7 mouse cellular contexts compared by ENCODE assay signal in the genomic region with DNA sequence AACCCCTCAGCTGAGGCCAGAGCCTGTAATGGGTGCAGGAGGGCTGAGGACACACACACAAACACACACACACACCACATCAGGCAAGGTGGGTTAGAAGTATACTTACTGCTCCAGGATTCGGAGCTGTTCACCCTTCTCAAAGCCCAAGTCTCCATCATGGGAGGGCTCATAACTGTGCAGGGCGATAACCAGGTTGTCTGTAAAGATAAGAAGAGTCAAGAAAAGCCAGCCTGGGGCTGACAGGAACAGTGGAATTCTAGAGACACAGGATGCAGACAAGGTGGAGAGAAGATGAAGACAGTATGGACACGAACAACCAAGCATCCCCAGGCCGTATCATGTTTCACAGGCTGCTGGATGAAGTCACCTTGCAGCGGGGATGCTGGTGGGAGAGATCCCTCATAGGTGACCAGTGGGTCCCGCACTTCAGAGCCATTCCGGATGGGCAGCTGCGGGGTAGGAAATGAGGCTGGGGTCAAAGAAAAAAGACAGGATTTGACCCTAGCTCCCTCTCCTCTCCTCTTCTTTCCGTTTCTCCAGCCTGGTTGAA. TPM values are rescaled to one million over a fixed set of nuclear protein-coding genes. Genes with fewer than 3 reads are reported as not detected.
DNase-seq lines count a peak whose midpoint lies in the region; ATAC-seq and TF ChIP-seq lines count a peak whose summit lies in the region.

No protein-coding gene starts in this region.

- WGBS in neural tube, embryonic 11.5 days: 66% methylated on average over 9 of the region's 9 CpGs
- WGBS in forebrain, embryonic 14.5 days: 90% methylated on average over 9 of the region's 9 CpGs
- 62% methylated on average over 9 of the region's 9 CpGs for WGBS in liver, embryonic 14.5 days (ENCODE audit: insufficient replicate concordance)

- H3K4me2 ChIP-seq in neural tube, embryonic 11.5 days (ENCODE audit: low read depth): peak overlapping the region; percentile 86
- peak overlapping the region; percentile 81 for H3K4me2 ChIP-seq in forebrain, embryonic 14.5 days (ENCODE audit: low read length)
- peak overlapping the region; percentile 82 for H3K4me2 ChIP-seq in liver, embryonic 14.5 days (ENCODE audit: low read depth)

- TF ChIP-seq EP300 in liver, embryonic 14.5 days (IDR thresholded peaks at IDR 0.05; ENCODE audit: low read depth): peak; percentile 84

- no peaks in the 10 kb centered on the region for H3K36me3 ChIP-seq in neural tube, embryonic 11.5 days (ENCODE audit: control insufficient read depth, insufficient read depth, low read length)
- H3K36me3 ChIP-seq in forebrain, embryonic 14.5 days (ENCODE audit: control insufficient read depth, insufficient read depth, low read length): no peaks in the 10 kb centered on the region
- no peaks in the 10 kb centered on the region for H3K36me3 ChIP-seq in liver, embryonic 14.5 days (replicated peaks; ENCODE audit: control insufficient read depth, insufficient read depth, low read depth)

- H3K4me3 ChIP-seq in neural tube, embryonic 11.5 days (ENCODE audit: low read depth, low read length): no peak overlapping the region
- H3K4me3 ChIP-seq in forebrain, embryonic 14.5 days (ENCODE audit: low read depth, low read length): peak overlapping the region; percentile 46; the same call in 1 of the 2 replicates
- peak overlapping the region; percentile 59 to 82 for H3K4me3 ChIP-seq in liver, embryonic 14.5 days (ENCODE audit: insufficient read depth in 1 of 2, low read depth in 2 of 2, low read length in 2 of 2)

- no peaks in the 10 kb centered on the region for H3K27me3 ChIP-seq in neural tube, embryonic 11.5 days (ENCODE audit: control insufficient read depth, insufficient read depth, low read length)
- H3K27me3 ChIP-seq in forebrain, embryonic 14.5 days (replicated peaks; ENCODE audit: control insufficient read depth, insufficient read depth, low read length): no peaks in the 10 kb centered on the region
- peaks cover 13% of the 10 kb centered on the region for H3K27me3 ChIP-seq in liver, embryonic 14.5 days (ENCODE audit: control insufficient read depth, insufficient read depth, low read length)

- TF ChIP-seq CTCF in liver, embryonic 14.5 days (IDR thresholded peaks at IDR 0.05; ENCODE audit: low read depth): no peak

- H3K9me3 ChIP-seq in neural tube, embryonic 11.5 days (ENCODE audit: control insufficient read depth, low read length): no peaks in the 10 kb centered on the region
- H3K9me3 ChIP-seq in forebrain, embryonic 14.5 days (replicated peaks; ENCODE audit: control insufficient read depth, low read length): no peaks in the 10 kb centered on the region
- no peaks in the 10 kb centered on the region for H3K9me3 ChIP-seq in liver, embryonic 14.5 days (ENCODE audit: control insufficient read depth, low read length)

- no peak for ATAC-seq in neural tube, embryonic 11.5 days (ENCODE audit: insufficient read depth, low FRiP score, low TSS enrichment)
- peak; percentile 15; the same call in 1 of the 2 replicates for ATAC-seq in forebrain, embryonic 14.5 days
- peak; percentile 85 for ATAC-seq in liver, embryonic 14.5 days (ENCODE audit: insufficient read depth)

- peak overlapping the region; percentile 48 for H3K9ac ChIP-seq in neural tube, embryonic 11.5 days (ENCODE audit: low read length)
- H3K9ac ChIP-seq in forebrain, embryonic 14.5 days (ENCODE audit: low read length): peak overlapping the region; percentile 67
- peak overlapping the region; percentile 61 for H3K9ac ChIP-seq in liver, embryonic 14.5 days (replicated peaks)

- H3K4me1 ChIP-seq in neural tube, embryonic 11.5 days (ENCODE audit: control insufficient read depth, insufficient read depth, low read length): peaks cover 12% of the 10 kb centered on the region
- H3K4me1 ChIP-seq in forebrain, embryonic 14.5 days (ENCODE audit: control insufficient read depth, insufficient read depth, low read length): peaks cover 6% of the 10 kb centered on the region
- peaks cover 34 to 35% of the 10 kb centered on the region in 2 experiments for H3K4me1 ChIP-seq in liver, embryonic 14.5 days (replicated peaks; ENCODE audit: control insufficient read depth in 2 of 2, insufficient read depth in 2 of 2, low read length in 1 of 2)

- H3K27ac ChIP-seq in neural tube, embryonic 11.5 days (ENCODE audit: low read depth, low read length): no peak overlapping the region
- H3K27ac ChIP-seq in forebrain, embryonic 14.5 days (ENCODE audit: low read depth, low read length): no peak overlapping the region
- peak overlapping the region; percentile 80 for H3K27ac ChIP-seq in liver, embryonic 14.5 days

- no peak for DNase-seq in neural tube, embryonic 11.5 days (ENCODE audit: low spot score)
- DNase-seq in neural tube, embryonic 10.5 days (ENCODE audit: extremely low spot score, low spot score): no peak
- no peak for DNase-seq in forebrain, embryonic 14.5 days (ENCODE audit: low spot score)
- DNase-seq in liver, embryonic 14.5 days (ENCODE audit: low read depth in 3 of 3, low spot score in 3 of 3): peak; percentile 79 to 89 (median 82)
- DNase-seq in thymus, postnatal 4 days: peak; percentile 54
- no peak for DNase-seq in cerebellum, postnatal 25 days
- DNase-seq in frontal cortex, postnatal 10 days (ENCODE audit: low spot score in 2 of 2): no peak

RNA-seq across cellular contexts. Expression of gene Hdac1, which starts 14.8 kb away (rescaled TPM):
- 243 and 258 TPM in 2 replicates for polyA plus RNA-seq in neural tube, embryonic 11.5 days (2014; fragmentation: Nextera tagmentation; extraction: Ambion mirVana)
- polyA plus RNA-seq in forebrain, embryonic 14.5 days (2014; fragmentation: Nextera tagmentation; extraction: Ambion mirVana): 132 and 154 TPM in 2 replicates
- 59.4 and 76.5 TPM in 2 replicates for polyA plus RNA-seq in liver, embryonic 14.5 days (2012; rRNA removed)
- 107 and 114 TPM in 2 replicates for polyA plus RNA-seq in liver, embryonic 14.5 days (2014; fragmentation: Nextera tagmentation; extraction: Ambion mirVana)

RNA-seq across cellular contexts. Expression of gene Lck, which starts 16.1 kb away (rescaled TPM):
- polyA plus RNA-seq in neural tube, embryonic 11.5 days (2014; fragmentation: Nextera tagmentation; extraction: Ambion mirVana): 6.3 and 7.0 TPM in 2 replicates
- 8.2 and 9.0 TPM in 2 replicates for polyA plus RNA-seq in forebrain, embryonic 14.5 days (2014; fragmentation: Nextera tagmentation; extraction: Ambion mirVana)
- polyA plus RNA-seq in liver, embryonic 14.5 days (2012; rRNA removed): 2.7 and 3.1 TPM in 2 replicates
- 3.9 TPM in 2 replicates for polyA plus RNA-seq in liver, embryonic 14.5 days (2014; fragmentation: Nextera tagmentation; extraction: Ambion mirVana)

RNA-seq across cellular contexts. Expression of gene Fam167b, which starts 21.0 kb away (rescaled TPM):
- polyA plus RNA-seq in neural tube, embryonic 11.5 days (2014; fragmentation: Nextera tagmentation; extraction: Ambion mirVana): 1.1 and 1.3 TPM in 2 replicates
- not detected in 2 replicates for polyA plus RNA-seq in forebrain, embryonic 14.5 days (2014; fragmentation: Nextera tagmentation; extraction: Ambion mirVana)
- 7.6 TPM in 2 replicates for polyA plus RNA-seq in liver, embryonic 14.5 days (2012; rRNA removed)
- polyA plus RNA-seq in liver, embryonic 14.5 days (2014; fragmentation: Nextera tagmentation; extraction: Ambion mirVana): 5.4 and 5.8 TPM in 2 replicates

RNA-seq across cellular contexts. Expression of gene Eif3i, which starts 43.1 kb away (rescaled TPM):
- polyA plus RNA-seq in neural tube, embryonic 11.5 days (2014; fragmentation: Nextera tagmentation; extraction: Ambion mirVana): 274 and 291 TPM in 2 replicates
- polyA plus RNA-seq in forebrain, embryonic 14.5 days (2014; fragmentation: Nextera tagmentation; extraction: Ambion mirVana): 259 and 316 TPM in 2 replicates
- 223 and 242 TPM in 2 replicates for polyA plus RNA-seq in liver, embryonic 14.5 days (2012; rRNA removed)
- 201 and 225 TPM in 2 replicates for polyA plus RNA-seq in liver, embryonic 14.5 days (2014; fragmentation: Nextera tagmentation; extraction: Ambion mirVana)

RNA-seq across cellular contexts. Expression of gene Tmem234, which starts 43.1 kb away (rescaled TPM):
- polyA plus RNA-seq in neural tube, embryonic 11.5 days (2014; fragmentation: Nextera tagmentation; extraction: Ambion mirVana): 187 and 192 TPM in 2 replicates
- 144 and 179 TPM in 2 replicates for polyA plus RNA-seq in forebrain, embryonic 14.5 days (2014; fragmentation: Nextera tagmentation; extraction: Ambion mirVana)
- 78.5 and 84.2 TPM in 2 replicates for polyA plus RNA-seq in liver, embryonic 14.5 days (2012; rRNA removed)
- 108 and 129 TPM in 2 replicates for polyA plus RNA-seq in liver, embryonic 14.5 days (2014; fragmentation: Nextera tagmentation; extraction: Ambion mirVana)

Comparison
In these comparisons a context has a peak if more than half of its experiments do, and no peak if none do; other contexts are left out.
1. DNase-seq: peak in liver, embryonic 14.5 days (3 of 3) and thymus, postnatal 4 days (single experiment); none in neural tube, embryonic 11.5 days (single experiment), neural tube, embryonic 10.5 days (single experiment), forebrain, embryonic 14.5 days (single experiment), cerebellum, postnatal 25 days (0 of 2) and frontal cortex, postnatal 10 days (0 of 2).
2. Peak in every context shown above with its lines, with median percentiles within 50 percentile points of each other: H3K4me2 ChIP-seq and H3K9ac ChIP-seq.